Mouse (Mus musculus) cerebellum, adult 18-20 months (tissue): ENCODE measurements around the gene Mrpl30.

ENCODE experiments used
- DNase-seq, 2 experiments: peaks; one replicate each; pipeline ENCODE4 v3.0.0; 2021

Mrpl30 gene

DNA sequence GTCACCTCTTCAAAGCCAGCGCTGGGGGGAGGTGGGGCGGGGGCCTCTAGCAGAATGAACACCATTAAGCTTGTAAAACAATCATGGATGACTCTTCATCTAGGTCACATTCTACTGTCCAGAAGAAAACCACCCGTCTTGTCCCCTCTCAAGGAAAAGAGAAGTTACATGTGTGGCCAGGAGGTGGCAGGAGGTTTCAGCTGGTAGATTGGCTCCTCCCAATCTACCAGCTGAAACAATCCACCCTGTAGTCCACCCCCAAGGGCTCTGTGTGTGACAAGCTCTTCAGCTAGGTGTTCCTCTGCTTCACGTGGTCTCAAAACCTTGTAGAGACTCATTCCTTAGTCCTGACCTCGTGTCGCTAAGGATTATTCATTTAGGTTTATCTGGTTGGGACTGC lies 12.9 kb downstream of the Mrpl30 start:
- peak in 1 of 2 experiments; percentile 12 for DNase-seq

DNA sequence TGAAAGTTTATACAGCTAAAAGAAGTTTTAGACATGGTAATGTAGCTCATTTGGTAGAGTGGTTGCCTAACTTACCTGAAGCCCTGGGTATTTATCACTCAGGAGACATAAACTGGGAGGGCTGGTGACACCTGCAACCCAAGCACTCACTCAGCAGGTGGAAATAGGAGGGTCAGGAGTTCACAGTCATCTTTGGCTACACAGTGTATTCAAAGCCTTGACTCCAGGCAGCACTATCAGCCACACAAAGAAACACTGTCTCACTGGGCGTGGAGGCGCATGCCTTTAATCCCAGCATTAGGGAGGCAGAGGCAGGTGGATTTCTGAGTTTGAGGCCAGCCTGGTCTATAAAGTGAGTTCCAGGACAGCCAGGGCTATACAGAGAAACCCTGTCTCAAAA lies 22.5 kb downstream of the Mrpl30 start:
- DNase-seq = no peak

DNA sequence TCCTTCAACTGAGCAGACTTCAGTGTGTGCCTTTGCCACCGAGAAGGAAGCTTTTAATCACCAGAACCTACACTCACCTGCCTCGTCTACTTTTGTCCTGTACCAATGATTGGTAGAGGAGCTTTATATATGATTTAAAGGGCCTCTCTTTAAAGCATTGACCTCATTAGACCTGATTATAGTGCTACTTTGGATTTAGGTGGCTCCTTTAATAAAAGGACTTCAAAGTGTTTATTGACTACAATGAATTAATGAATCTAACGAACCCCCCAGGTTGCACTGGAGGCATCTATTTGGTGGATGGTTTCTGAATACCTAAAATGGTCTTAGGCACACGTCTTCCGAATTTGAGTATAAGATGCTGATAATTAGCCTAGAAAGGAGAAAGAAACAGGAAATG lies 26.1 kb downstream of the Mrpl30 start, which contains the start of gene Lyg2:
TSS of gene Lyg2 (minus strand) at position 101 of the 400 bp plus-strand sequence.
- DNase-seq = no peak

DNA sequence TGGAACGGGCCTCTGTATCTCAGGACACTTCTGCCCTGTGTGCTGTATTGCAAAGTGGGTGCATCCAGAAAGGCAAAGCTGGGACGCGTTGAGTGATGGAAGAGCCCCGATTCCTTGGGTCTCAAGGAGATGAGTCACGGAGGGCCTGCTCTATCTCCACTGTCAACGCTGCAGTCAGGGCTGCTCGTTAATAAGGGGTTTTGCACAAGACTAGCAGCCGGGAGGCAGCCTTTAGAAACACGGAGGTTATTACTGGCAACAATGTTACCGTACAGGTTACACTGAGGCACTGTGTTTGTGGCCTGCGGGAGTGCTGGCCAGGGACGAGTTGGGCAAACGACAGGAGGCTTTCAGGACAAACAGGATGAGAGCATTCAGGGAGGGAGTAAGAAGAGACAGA lies 27.4 kb downstream of the Mrpl30 start:
- no peak for DNase-seq

DNA sequence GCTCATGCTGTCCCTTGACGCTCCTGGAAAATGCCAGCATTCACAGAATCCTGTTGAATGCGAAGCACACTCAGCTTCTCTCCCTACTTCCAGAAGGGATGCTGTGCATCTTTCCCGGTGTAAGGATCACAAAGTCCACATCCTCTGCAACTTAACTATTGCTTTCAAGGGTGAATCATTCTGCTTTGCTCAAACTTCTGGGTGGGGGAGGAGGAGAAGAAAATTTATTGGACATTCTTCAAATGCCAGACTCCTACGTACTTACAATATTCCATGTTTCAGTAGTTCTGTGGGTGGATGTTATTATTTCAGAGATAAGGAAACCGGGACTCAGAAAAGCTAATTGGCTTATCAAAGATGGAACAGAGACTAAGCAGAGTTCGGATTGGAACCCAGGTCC lies 27.8 kb downstream of the Mrpl30 start:
- DNase-seq = no peak

DNA sequence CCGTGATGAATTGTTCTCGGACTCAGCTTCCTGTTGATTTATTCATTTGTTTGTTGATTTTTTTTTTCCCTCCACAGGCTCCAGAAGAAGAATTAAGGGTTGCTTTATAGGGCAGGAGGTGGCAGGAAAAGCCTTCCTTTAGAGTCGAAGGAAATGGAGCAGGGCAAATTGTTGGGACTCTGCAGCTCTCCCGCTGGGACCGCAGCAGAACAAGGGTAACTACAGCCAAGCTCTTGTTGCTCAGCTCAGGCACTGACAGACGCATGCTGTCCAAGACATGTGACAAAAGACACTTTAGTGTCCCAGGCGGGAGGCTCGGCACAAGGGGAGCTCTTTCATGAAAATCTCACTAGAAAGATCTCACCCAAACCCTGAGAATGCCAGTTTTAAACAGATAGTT lies 32.3 kb downstream of the Mrpl30 start:
- DNase-seq = peak; percentile 30 to 34

DNA sequence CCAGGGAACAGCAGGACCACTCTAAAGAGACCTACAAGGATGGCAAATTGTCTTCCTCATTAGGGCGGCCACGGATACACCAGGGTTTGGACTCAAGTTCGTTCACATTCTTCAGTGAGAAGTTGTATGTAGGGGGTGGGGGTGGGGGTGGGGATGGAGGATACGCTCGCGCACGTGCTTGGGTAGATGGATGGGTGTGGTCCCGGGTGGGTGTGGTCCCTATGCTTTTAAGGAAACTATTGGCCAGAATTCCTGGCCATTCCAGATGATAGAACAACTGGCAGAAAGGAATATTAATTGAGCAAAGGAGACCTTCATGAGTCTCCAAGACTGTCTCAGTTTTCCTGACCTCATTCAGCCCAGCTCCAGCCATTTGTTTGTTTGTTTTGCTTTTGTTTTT lies 35.7 kb downstream of the Mrpl30 start:
- no peak for DNase-seq

DNA sequence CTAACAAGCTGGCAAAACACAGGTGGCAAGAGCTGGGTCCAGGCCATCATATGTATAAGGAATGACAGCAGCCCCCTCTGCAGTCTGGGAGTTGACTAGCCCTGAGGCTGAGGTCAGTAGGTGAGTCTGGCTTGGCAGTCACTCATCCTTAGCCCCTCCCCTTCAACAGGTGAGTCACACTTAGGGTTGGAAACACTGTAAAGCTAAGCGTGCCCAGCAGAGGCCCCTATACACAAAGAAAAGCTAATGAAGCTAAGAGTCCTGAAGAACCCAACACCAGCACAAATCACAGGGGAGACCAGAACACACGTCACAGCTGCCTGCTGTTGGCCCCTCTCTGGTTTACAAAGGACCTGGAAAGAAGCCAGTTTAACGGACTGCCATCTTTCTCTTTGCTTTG lies 41.5 kb downstream of the Mrpl30 start:
- peak in 1 of 2 experiments; percentile 2 for DNase-seq
